Mouse (Mus musculus): ENCODE measurements at regions not wholly inside any gene's neighbourhood (a gene's known extent, or its start where the extent isn't known, plus 50 kb on each side); places are given as distances from the start of the nearest gene placed in this dataset.

- DNase-seq (ENCODE audit: low spot score in 2 of 2) = no peak
Measured at GRCm38 (mm10) chr10:23492971-23493370, 142.4 kb upstream of the Eya4 start.

GRCm38 (mm10) chr10:23488996-23489395 is 138.4 kb upstream of the Eya4 start:
- DNase-seq (ENCODE audit: low spot score in 2 of 2) = no peak

GRCm38 (mm10) chr10:23480474-23480873 is 129.9 kb upstream of the Eya4 start:
- no peak for DNase-seq (ENCODE audit: low spot score in 2 of 2)

- DNase-seq (ENCODE audit: low spot score in 2 of 2) = no peak
Measured at GRCm38 (mm10) chr10:23478902-23479301, 128.3 kb upstream of the Eya4 start.

GRCm38 (mm10) chr10:23477104-23477503 is 126.5 kb upstream of the Eya4 start:
- DNase-seq (ENCODE audit: low spot score in 2 of 2) = no peak

GRCm38 (mm10) chr10:23450997-23451396 is 100.4 kb upstream of the Eya4 start:
- DNase-seq (ENCODE audit: low spot score in 2 of 2) = no peak

- no peak for DNase-seq (ENCODE audit: low spot score in 2 of 2)
Measured at GRCm38 (mm10) chr10:23450647-23450979, 100.0 kb upstream of the Eya4 start.

- DNase-seq (ENCODE audit: low spot score in 2 of 2) = peak; percentile 17 to 31
Measured at GRCm38 (mm10) chr10:23449860-23450646, 99.5 kb upstream of the Eya4 start.

GRCm38 (mm10) chr10:23448976-23449859 is 98.6 kb upstream of the Eya4 start:
- DNase-seq (ENCODE audit: low spot score in 2 of 2) = peak in 1 of 2 experiments; percentile 12

- DNase-seq (ENCODE audit: low spot score in 2 of 2) = no peak
Measured at GRCm38 (mm10) chr10:23430376-23430775, 79.8 kb upstream of the Eya4 start.

- DNase-seq (ENCODE audit: low spot score in 2 of 2) = no peak
Measured at GRCm38 (mm10) chr10:23413794-23414518, 63.4 kb upstream of the Eya4 start.

GRCm38 (mm10) chr10:23403351-23403938 is 52.9 kb upstream of the Eya4 start:
- no peak for DNase-seq (ENCODE audit: low spot score in 2 of 2)
